Mouse (Mus musculus) stomach, postnatal 0 days (tissue): ENCODE measurements around the gene Chil1.

Source experiments
- CTCF ChIP-seq: IDR thresholded peaks from 2 replicates; pipeline ENCODE4 v1.5.1; 2016; ENCODE audit warnings: antibody characterized with exemption, low read depth, mild to moderate bottlenecking, moderate library complexity
- EP300 ChIP-seq: optimal IDR thresholded peaks from 2 replicates; pipeline ENCODE3; 2016; ENCODE audit warnings: antibody characterized with exemption

DNA sequence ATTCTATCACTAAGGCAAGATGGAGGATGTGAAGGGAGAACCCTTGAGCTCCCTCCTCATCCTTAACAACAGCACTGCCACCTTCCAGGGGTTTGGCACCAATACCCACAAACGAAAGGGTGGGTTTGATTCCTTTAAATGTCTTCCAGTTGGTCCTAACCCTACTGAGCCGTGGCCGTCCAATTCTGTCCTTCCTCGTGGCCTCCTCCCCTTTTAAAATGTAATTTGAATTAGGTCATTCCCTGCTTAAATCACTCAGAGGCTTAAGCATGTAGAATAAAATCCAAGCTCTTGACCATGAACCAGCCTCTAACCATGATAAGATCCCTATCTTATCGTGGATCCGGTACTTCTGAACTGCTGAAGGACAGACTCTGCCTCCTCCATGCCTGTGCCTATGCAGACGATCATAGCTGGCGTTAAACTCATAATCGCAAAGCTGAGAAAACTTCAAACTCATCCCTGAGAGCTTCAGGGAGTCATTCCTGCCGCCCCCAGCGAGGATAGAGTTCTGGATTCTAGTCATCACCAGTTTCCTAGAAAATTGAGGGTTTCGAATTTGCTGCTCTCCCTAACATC lies 42.8 kb downstream of the Chil1 start:
- TF ChIP-seq CTCF (no peak), EP300 (no peak)
